Mouse (Mus musculus) neural tube, embryonic 10.5 days (tissue): ENCODE data around the gene Crtam.

Source experiments
- DNase-seq: peaks from one replicate; pipeline ENCODE4 v3.0.0-alpha.2; 2017; ENCODE audit warnings: low spot score; ENCODE audit errors: extremely low spot score

Crtam gene

GRCm38 (mm10) chr9:41004415-41004814 lies at the start of gene Crtam:
Crtam (minus strand) TSS chr9:41004628.
- DNase-seq: no peak

GRCm38 (mm10) chr9:41054166-41054565 lies 49.7 kb upstream of the Crtam start:
- no peak for DNase-seq

- no peak for DNase-seq
Observed at GRCm38 (mm10) chr9:41053478-41053877, 49.0 kb upstream of the Crtam start.

- no peak for DNase-seq
Observed at GRCm38 (mm10) chr9:41051080-41051932, 46.9 kb upstream of the Crtam start.

GRCm38 (mm10) chr9:41050331-41051079 lies 46.1 kb upstream of the Crtam start:
- no peak for DNase-seq

GRCm38 (mm10) chr9:41049282-41049681 lies 44.9 kb upstream of the Crtam start:
- DNase-seq: no peak

GRCm38 (mm10) chr9:41048820-41049219 lies 44.4 kb upstream of the Crtam start:
- no peak for DNase-seq

- DNase-seq: no peak
Observed at GRCm38 (mm10) chr9:41048216-41048615, 43.8 kb upstream of the Crtam start.

GRCm38 (mm10) chr9:41047654-41048053 lies 43.2 kb upstream of the Crtam start:
- DNase-seq: no peak

- DNase-seq: peak; percentile 86
Observed at GRCm38 (mm10) chr9:41044626-41045025, 40.2 kb upstream of the Crtam start.

GRCm38 (mm10) chr9:41043641-41044040 lies 39.2 kb upstream of the Crtam start:
- no peak for DNase-seq

- no peak for DNase-seq
Observed at GRCm38 (mm10) chr9:41041404-41041803, 37.0 kb upstream of the Crtam start.

GRCm38 (mm10) chr9:41038150-41038664 lies 33.8 kb upstream of the Crtam start:
- no peak for DNase-seq

- no peak for DNase-seq
Observed at GRCm38 (mm10) chr9:41031590-41032489, 27.4 kb upstream of the Crtam start.

GRCm38 (mm10) chr9:41029827-41030226 lies 25.4 kb upstream of the Crtam start:
- no peak for DNase-seq

GRCm38 (mm10) chr9:41028470-41028869 lies 24.0 kb upstream of the Crtam start:
- DNase-seq: peak; percentile 50

GRCm38 (mm10) chr9:41021690-41022089 lies 17.3 kb upstream of the Crtam start:
- no peak for DNase-seq

GRCm38 (mm10) chr9:41020486-41020885 lies 16.1 kb upstream of the Crtam start:
- DNase-seq: no peak

GRCm38 (mm10) chr9:41014512-41014911 lies 10.1 kb upstream of the Crtam start:
- DNase-seq: no peak

- no peak for DNase-seq
Observed at GRCm38 (mm10) chr9:41012456-41012855, 8.0 kb upstream of the Crtam start.
